Mouse (Mus musculus) B cell, adult 2 months (primary cell): ENCODE data around the gene Dok7.
A peak's percentile ranks its signal among the peaks of the same experiment; 100 is the strongest.

Experiments
- DNase-seq, 2 experiments: peaks; one replicate each; pipeline ENCODE4 v3.0.0; 2022

Gene Dok7

DNA sequence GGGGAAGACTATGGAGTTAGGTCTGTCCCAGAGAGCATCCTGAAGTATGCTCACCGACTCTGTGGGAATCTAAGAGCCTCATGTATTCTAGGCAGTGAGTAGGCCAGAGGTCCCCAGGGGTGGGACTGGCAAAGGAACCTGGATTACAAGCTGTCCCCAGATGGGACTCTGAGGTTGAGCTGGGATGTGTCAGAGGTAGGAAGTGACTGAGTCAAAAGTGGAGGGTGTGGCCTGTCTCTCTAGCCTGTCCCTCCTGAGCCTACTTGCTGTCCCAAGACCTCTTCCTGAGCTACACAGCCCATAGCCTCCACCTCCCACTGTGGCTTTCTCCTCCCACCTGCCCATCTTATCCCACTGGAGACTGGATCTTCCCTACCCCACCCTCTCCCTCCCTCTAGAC is 1.6 kb downstream of the Dok7 start:
- DNase-seq, result no peak

DNA sequence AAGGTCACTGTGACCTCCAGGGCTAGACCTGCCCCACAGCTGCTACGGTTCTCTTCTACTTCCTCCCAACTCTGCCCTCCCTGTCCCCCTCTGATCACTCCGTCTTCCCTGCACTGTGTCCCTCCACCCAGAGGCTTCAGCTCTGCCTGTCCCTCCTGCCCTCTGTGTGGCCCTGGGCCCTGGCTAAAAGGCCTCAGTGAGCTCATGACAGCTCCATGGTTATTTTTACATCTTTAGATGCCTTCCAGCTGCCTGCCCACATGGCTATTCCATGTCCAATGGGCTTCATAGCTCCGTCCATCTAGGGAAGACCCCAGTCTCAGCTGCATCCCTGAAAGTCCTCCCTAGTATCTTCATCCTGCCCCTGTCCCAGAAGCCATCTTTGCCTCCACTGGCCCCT is 3.5 kb downstream of the Dok7 start:
- no peak for DNase-seq

DNA sequence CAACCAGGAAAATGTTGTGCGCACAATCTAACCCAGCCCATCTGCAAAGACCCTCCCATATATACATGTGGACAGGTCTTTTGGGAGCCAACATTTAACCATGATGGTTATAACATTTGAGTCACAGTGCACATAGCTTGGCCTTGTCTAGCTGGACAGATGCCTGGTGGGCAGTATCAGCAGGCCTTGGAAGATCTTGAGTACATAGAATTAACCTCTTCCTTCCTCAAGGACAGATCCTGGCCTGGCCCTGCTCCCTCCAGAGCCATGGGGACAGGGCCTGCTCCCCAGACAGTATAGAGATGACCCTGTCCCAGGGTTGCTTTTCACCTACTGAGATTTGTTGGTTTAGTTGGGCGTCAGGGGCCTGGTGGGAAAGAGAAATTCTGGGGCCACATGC is 13.3 kb downstream of the Dok7 start:
- no peak for DNase-seq

DNA sequence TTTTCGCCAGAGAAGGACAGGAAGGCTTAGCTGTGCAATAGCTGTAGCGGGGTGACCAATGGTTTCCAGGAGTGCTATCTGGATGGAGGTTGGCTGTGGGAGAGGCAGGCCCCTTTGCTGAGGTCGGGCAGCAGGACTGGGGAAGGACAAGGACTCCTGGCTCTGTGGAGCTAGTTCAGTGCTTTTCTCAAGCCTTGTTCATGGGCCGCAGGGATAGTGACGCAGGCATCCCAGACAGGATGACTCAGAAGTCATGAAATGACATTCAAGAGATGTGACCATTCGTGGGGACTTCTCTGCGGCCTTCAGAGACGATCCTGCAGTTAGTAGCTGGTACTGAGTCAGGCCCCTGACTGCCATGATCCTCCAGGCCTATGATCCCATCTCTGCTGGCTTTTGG is 13.7 kb downstream of the Dok7 start:
- no peak for DNase-seq

DNA sequence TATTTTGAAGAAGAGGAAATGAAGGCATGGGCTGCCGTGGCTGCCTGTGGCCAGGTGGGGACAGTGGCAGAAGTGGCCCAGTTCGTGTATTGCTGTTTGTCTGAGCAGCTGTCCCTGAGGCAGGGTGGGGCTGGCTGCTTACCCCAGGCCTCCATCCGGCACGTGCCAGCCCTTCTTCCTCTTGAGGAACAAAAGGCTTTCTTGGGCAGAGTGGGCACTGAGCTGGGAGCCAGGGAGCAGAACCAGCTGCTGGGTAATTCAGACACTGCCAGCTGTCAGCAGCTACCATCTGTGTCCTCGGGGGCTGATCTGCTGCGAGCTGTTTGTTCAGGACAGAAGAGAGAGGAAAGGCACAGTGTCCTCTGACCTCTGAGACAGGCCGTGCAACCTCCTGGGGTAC is 14.4 kb downstream of the Dok7 start:
- no peak for DNase-seq

GRCm38 (mm10) chr5:35071855-35072254 is 15.3 kb downstream of the Dok7 start:
- DNase-seq, result no peak

DNA sequence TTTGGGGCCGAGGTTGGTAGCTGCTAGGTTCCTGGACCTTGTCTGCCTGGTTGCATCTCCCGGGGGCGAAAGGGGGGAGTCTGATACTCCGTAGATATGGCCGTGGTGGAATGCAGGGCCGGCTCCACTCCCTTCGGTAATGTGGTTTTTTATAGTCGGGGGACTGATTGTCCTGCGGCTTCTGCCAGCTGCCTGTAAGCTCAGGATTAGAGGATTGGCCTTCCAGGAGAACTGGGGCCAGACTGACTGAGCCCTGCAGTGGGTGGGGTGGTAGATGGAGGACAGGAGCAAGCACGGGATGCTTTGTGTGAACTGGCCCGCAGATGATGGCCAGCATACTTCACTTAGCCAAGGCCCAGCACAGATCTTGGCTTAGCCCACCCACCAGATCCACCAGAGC is 16.7 kb downstream of the Dok7 start:
- no peak for DNase-seq

DNA sequence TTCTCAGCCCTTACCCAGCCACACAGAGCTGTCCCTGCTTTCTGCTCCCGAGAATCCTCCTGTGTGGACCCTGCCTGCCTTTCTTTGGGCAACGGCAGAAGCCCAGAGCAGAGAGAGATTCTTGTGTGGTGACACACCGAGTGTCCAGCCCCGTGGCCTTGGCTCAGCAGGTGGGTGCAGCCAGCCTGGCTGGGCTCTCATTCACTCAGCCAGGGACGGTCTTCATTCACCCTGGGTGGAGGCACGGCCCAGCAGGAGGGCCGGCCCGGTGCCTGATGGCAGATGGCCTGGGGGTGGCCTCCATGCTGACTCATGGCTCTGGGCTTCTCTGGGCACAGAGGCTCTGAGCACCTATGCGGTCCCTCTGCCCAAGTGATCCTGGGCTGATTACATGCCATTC is 17.4 kb downstream of the Dok7 start:
- DNase-seq, result no peak

DNA sequence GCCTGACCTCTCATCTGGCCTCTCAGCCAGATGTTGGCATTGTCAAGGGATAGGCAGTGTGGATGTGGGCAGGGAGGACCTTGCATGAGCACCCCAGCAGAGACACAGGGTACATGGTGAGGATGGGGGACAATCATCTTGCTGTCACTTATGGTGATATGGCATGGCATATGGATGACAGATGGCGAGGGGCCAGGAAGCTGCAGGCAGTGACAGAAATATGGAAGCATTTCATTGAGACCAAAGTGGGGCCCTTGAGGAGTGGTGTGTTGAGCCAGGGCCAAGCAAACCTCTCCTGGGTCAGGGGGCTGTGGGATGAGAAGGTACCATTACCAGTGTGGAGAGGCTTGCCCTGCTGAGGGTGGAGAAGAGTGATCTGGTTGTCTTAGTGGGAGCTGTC is 19.8 kb downstream of the Dok7 start:
- no peak for DNase-seq

DNA sequence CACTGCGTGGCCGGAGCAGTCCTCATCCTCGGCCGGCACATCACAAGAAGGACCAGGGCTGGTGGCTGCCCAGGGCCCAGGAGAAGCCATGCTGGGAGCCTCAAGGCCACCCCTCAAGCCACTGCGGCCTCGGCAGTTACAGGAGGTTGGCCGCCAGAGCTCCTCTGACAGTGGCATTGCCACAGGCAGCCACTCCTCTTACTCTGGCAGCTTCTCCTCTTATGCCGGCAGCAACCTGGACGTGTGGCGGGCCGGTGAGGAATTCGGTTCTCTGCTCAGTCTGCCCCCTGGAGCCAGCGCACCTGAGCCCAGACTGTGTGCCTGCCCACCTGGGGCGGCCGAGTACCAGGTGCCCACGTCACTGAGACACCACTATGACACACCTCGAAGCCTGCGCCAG is 22.5 kb downstream of the Dok7 start:
- no peak for DNase-seq

DNA sequence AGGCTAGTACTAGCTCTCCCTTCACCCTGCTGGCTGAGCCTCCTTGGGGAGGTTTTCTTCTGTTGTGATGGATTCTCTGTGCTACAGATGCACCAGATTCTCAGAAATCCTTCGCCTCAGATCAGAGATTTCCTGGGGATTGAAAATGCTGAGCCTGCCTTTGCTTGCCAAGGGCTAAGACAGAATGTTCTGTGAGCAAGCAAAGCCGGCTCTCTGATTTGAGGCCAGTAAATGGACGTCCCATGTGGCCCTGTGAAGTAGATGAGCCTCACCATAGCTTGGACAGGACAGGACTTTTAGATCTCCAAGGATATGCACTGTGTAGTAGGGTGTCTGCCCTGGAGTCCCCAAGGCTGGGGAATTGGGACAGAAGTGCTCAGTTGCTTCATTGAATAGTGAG is 28.3 kb downstream of the Dok7 start:
- DNase-seq, result no peak

DNA sequence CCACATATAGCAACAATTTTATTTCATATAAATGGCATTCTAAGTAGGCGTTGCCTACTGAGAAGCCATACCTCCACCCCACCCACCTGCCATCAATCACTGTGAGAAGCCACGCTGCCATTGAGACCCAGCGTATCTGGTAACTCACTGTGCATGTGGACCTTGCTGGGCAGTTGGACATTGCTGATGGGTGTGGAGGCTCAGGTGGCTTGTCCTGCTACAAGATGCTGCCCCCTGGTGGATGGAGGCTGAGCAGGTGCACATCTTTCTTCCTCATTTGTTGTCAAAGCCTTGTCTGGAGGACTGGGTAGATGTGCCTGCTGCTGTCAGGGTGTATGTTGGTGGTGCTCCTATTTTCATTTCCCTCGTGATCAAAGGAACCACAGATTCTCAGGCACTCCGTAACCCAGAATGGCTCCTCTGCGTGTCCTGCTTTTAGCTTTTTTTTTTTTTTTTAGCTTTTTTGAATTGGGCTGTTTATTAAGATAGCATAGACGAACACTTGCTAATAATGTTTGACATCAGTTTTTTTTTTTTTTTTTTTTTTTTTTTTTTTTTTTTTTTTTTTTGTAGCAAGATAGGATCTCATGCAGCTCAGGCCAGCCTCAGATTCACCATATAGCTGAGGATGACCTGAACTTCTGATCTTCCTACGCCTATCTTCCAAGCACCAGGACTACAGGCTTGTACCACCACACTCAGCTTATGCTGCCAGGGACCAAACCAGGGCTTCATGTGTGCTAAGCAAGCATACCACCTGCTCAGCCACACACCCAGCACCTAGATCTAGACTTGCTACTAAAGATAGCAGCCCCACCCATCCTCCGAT is 32.4 kb downstream of the Dok7 start:
- DNase-seq, result peak; percentile 77 to 80

DNA sequence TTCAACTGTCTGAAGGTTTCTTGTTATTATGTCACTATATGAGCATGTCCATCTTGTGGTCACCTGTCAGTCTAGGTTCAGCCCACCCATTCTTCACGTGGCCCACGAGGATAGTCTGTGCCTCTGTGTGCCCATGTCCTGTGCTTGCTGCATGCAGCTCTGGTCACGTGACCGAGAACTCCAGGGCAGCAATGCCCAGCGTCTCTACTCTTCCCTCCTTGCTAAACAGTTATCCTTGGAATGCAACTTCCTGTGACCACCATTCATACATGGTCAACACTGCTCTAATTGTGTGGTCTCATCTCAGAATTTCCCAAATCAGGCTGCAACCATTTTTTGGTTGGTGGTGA is 33.0 kb downstream of the Dok7 start:
- no peak for DNase-seq

DNA sequence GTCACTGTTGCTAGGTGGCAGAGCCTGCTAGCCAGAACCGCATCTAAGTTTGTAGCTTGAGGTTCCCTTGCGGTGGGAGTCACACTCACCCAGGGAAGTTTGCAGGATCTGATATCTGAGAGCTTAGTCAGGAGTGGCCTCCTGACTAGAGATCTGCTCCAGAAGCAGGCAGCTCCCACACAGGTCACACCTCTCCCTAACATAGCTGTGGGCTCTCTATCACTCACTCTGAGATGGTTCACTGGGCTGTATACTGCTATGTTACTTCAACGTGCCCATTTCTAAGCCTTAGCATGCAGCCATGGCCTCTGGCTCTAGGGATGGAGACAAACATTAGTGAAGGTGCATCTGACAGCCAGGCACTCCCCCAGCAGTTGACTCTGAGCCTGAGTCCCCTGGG is 35.1 kb downstream of the Dok7 start:
- no peak for DNase-seq

DNA sequence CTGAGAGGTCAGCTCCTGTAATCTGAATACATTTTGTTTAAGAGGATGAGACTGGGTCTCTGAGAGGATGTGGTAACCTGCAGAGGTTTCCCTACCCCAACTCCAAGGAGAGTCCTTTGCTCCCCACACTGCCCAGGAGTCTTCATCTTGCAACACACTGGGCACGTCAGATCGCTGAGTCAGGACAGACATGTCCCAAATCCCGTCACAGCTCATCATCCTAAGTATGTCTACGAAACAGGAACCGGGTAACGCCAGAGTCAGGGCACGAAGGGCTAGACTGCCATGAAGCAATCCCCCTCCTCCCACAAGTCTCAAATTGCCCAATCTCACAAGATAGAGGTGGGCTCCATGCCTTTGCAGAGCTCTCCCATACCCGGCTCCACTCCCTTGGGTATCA is 46.5 kb downstream of the Dok7 start:
- no peak for DNase-seq

- DNase-seq, result no peak
Measured at GRCm38 (mm10) chr5:35103528-35103927, 47.0 kb downstream of the Dok7 start.

- no peak for DNase-seq
Measured at GRCm38 (mm10) chr5:35104183-35104959, 47.8 kb downstream of the Dok7 start.

GRCm38 (mm10) chr5:35104960-35105921 is 48.7 kb downstream of the Dok7 start, which contains the start of gene Lrpap1:
Gene Lrpap1, minus strand, starts transcription at chr5:35105766.
- peak; percentile 91 to 92 for DNase-seq

DNA sequence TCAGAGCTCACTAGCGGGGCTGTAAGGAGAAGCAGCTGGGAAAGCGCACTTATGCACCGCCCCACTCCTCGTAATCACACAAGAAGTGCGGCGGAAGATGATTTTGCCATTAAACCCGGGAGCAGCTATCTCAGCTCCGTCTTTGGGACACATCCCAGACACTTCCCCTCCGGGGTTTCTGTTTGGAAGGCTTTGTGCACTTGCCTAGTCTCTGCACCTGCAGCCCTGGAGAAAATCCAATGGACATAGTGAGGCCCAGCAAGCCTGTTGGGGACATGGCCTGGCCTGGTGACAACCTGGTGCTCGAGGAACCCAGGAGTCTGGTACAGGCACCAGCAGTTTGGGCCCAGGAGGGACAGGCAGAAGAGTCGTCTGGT is 49.3 kb downstream of the Dok7 start:
- no peak for DNase-seq

DNA sequence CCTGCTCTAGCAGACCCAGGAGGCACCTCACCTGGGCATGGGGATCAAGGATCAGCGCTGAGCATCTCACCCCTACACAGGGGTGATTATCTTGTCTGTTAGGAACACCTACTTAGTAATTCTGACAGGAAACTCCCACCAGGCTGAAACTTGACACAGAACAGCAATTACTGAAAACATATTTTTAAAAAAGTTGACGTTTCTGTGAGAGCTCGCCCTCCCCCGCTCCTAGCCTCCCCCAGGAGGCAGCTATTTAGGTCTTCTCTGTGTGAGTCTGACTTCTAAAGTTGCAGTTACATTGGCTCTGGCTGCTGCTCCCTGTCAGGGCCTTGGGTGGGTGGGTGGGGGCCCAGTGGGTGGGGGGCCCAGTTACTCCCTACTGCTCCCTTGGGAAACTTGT is 55.9 kb downstream of the Dok7 start:
- DNase-seq, result no peak

- no peak for DNase-seq
Measured at GRCm38 (mm10) chr5:35116002-35116401, 59.4 kb downstream of the Dok7 start.

DNA sequence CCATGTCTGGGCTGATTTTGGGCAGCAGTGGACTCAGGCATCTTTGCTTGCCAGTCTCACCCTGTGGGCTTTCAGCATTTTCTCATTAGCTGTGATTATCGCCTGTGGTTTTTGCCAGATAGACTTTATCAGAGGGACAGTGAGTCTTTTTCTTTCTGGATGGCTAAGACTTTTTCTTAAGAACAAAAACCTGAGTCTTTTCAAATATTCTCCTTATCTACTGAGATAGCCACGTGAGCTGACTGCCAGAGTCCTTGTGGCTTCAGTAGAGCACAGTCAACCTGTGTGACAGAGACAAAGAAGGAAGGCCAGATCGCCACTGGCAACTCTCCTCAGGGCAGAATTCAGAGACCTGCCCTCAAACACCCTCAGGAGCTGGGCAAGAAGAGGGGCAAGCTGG is 61.1 kb downstream of the Dok7 start:
- DNase-seq, result no peak

- no peak for DNase-seq
Measured at GRCm38 (mm10) chr5:35118418-35118817, 61.9 kb downstream of the Dok7 start.
